13 mouse cellular contexts compared by ENCODE assay signal in the genomic region with DNA sequence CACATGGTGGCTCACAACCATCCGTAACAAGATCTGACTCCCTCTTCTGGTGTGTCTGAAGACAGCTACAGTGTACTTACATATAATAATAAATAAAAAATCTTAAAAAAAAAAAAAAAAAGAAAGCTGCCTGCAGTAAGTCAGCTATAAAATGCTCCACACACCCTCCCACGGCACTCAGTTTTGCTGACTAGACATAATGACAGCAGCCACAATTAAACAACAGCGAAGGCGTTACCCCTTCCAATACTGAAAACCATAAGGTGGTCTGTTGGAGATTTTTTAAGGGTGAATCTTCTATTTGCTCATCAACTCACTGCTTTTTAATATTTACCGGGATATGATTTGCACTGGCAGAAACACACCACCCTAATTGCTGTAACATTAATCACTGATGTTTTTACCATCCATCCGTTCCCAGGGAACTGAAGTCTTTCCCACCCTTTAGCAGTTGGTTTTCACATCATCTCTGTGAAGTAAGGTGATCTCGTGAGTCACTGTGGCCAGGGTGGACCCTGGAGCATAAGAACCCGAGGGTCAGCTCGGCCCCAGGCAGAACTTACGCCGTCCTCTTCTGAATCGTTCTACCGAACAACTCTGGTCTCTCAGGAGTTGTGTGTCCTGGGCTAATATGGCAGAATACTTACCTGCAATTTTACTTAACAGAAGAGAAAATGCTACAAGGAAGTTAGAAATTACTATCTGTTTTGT.
"Had no signal": no experiment of that assay in that cellular context is flagged by ENCODE, and none has a peak within 500 bp of the region (broad histone marks: within the 10 kb centered on the region; RNA-seq: fewer than 3 reads in every experiment).

No protein-coding gene starts in this region.

- DNase-seq: kidney, postnatal 25 days; liver; liver, embryonic 13.5 days; liver, postnatal 0 days; lung, postnatal 14 days; right cerebral cortex, postnatal 14 days; thymus, postnatal 36 days had no signal

- H3K36me3 ChIP-seq: liver, embryonic 13.5 days; lung, embryonic 15.5 days; midbrain, embryonic 12.5 days; neural tube, embryonic 13.5 days had no signal

- H3K4me3 ChIP-seq: left cerebral cortex, adult 2 months; liver, embryonic 13.5 days; lung, embryonic 15.5 days; midbrain, embryonic 12.5 days; neural tube, embryonic 13.5 days had no signal

- ATAC-seq: liver, postnatal 0 days; midbrain, embryonic 16.5 days had no signal

- H3K27me3 ChIP-seq: liver, embryonic 13.5 days; lung, embryonic 15.5 days had no signal

- H3K4me2 ChIP-seq: liver, embryonic 13.5 days; lung, embryonic 15.5 days; midbrain, embryonic 12.5 days; neural tube, embryonic 13.5 days had no signal

- H3K9me3 ChIP-seq: liver, embryonic 13.5 days; lung, embryonic 15.5 days; midbrain, embryonic 12.5 days; neural tube, embryonic 13.5 days had no signal

- H3K9ac ChIP-seq: liver, embryonic 13.5 days; liver, postnatal 0 days; lung, embryonic 15.5 days; midbrain, embryonic 12.5 days; neural tube, embryonic 13.5 days had no signal

- H3K4me1 ChIP-seq: liver, embryonic 13.5 days had no signal

- H3K27ac ChIP-seq: left cerebral cortex, adult 2 months; liver, embryonic 13.5 days; lung, embryonic 15.5 days; macrophage; midbrain, embryonic 12.5 days; neural tube, embryonic 13.5 days had no signal
